Mouse (Mus musculus): ENCODE results near the gene Smim24. TPM values are rescaled to one million over a fixed set of nuclear protein-coding genes. Genes with fewer than 3 reads are reported as not detected.

Gene Smim24
- polyA plus RNA-seq, 1 experiment, result 3,612 TPM

- Histone ChIP-seq H3K27ac (ENCODE audit: control insufficient read depth, insufficient read depth, low read depth, low read length) (peak overlapping the region; percentile 56), H3K36me3 (ENCODE audit: control insufficient read depth, insufficient read depth, low read length) (no peaks in the 10 kb centered on the region), H3K4me1 (ENCODE audit: control insufficient read depth, insufficient read depth, low read length) (peaks cover 40% of the 10 kb centered on the region), H3K27me3 (ENCODE audit: control insufficient read depth, insufficient read depth, low read length) (no peaks in the 10 kb centered on the region), H3K4me3 (ENCODE audit: control insufficient read depth, low read depth, low read length) (no peak overlapping the region)
- TF ChIP-seq CTCF (IDR thresholded peaks at IDR 0.05; ENCODE audit: control insufficient read depth, insufficient read depth, insufficient replicate concordance, low read depth, low read length) (no peak), POLR2A (IDR thresholded peaks at IDR 0.05; ENCODE audit: control insufficient read depth, low read depth, low read length) (no peak)
Observed at GRCm38 (mm10) chr10:81415146-81415545, 22.3 kb downstream of the Smim24 start.

DNA sequence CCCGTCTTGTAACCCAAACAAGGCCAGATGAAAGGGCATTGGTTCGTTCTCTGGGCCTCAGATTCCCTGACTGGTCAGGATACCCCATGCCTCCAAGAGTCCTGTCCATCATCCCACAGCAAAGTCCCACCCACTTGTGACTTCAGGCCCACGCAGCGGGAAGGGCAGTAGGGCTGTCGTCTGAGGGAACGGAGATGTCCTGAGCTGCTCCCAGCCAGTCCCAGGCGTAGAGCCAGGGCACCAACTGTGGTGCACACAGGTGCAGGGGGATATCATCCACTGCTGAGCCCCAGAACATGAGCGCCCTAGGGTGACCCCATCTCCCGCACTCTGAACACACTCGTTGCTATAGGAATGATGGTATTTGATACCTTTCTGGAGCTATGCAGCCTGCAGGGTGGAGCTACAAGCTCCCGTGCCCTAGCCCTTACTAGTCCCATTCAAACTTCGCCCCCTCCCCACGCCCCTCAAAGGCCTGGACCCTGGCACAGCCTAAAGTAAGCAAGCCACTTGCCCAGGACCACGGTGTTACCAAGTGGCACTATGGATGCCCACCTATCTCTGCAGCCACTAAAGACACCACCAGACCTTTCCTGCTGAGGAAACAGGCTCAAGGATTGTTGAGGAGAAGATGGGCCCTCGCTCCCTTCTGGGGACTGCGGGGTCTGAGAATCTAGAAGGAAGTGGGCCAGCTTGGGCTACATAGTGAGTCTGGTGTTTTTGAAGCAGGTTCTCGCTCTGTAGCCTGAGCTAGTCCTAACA, 22.9 kb downstream of the Smim24 start:
- peak overlapping the region; percentile 39; the same call in 1 of the 2 replicates for H3K27ac ChIP-seq (ENCODE audit: control insufficient read depth, insufficient read depth, low read depth, low read length)
- no peaks in the 10 kb centered on the region for H3K36me3 ChIP-seq (ENCODE audit: control insufficient read depth, insufficient read depth, low read length)
- H3K4me1 ChIP-seq (ENCODE audit: control insufficient read depth, insufficient read depth, low read length), result peaks cover 43% of the 10 kb centered on the region
- no peaks in the 10 kb centered on the region for H3K27me3 ChIP-seq (ENCODE audit: control insufficient read depth, insufficient read depth, low read length)
- TF ChIP-seq POLR2A (IDR thresholded peaks at IDR 0.05; ENCODE audit: control insufficient read depth, low read depth, low read length) (no peak), CTCF (IDR thresholded peaks at IDR 0.05; ENCODE audit: control insufficient read depth, insufficient read depth, insufficient replicate concordance, low read depth, low read length) (no peak)
- H3K4me3 ChIP-seq (ENCODE audit: control insufficient read depth, low read depth, low read length), result no peak overlapping the region

- TF ChIP-seq POLR2A (IDR thresholded peaks at IDR 0.05; ENCODE audit: control insufficient read depth, low read depth, low read length), result no peak
- TF ChIP-seq CTCF (IDR thresholded peaks at IDR 0.05; ENCODE audit: control insufficient read depth, insufficient read depth, insufficient replicate concordance, low read depth, low read length), result peak; percentile 49; the same call in 1 of the 2 replicates
- peaks cover 43% of the 10 kb centered on the region for H3K4me1 ChIP-seq (ENCODE audit: control insufficient read depth, insufficient read depth, low read length)
- H3K27ac ChIP-seq (ENCODE audit: control insufficient read depth, insufficient read depth, low read depth, low read length), result no peak overlapping the region
- H3K27me3 ChIP-seq (ENCODE audit: control insufficient read depth, insufficient read depth, low read length), result no peaks in the 10 kb centered on the region
- H3K36me3 ChIP-seq (ENCODE audit: control insufficient read depth, insufficient read depth, low read length), result no peaks in the 10 kb centered on the region
- H3K4me3 ChIP-seq (ENCODE audit: control insufficient read depth, low read depth, low read length), result peak overlapping the region; percentile 44
Observed at GRCm38 (mm10) chr10:81416581-81417226, 23.9 kb downstream of the Smim24 start.

GRCm38 (mm10) chr10:81417227-81418215, 24.7 kb downstream of the Smim24 start:
- TF ChIP-seq POLR2A (IDR thresholded peaks at IDR 0.05; ENCODE audit: control insufficient read depth, low read depth, low read length) (no peak), CTCF (IDR thresholded peaks at IDR 0.05; ENCODE audit: control insufficient read depth, insufficient read depth, insufficient replicate concordance, low read depth, low read length) (no peak)
- H3K36me3 ChIP-seq (ENCODE audit: control insufficient read depth, insufficient read depth, low read length), result no peaks in the 10 kb centered on the region
- H3K4me3 ChIP-seq (ENCODE audit: control insufficient read depth, low read depth, low read length), result no peak overlapping the region
- peaks cover 38% of the 10 kb centered on the region for H3K4me1 ChIP-seq (ENCODE audit: control insufficient read depth, insufficient read depth, low read length)
- no peaks in the 10 kb centered on the region for H3K27me3 ChIP-seq (ENCODE audit: control insufficient read depth, insufficient read depth, low read length)
- H3K27ac ChIP-seq (ENCODE audit: control insufficient read depth, insufficient read depth, low read depth, low read length), result no peak overlapping the region

DNA sequence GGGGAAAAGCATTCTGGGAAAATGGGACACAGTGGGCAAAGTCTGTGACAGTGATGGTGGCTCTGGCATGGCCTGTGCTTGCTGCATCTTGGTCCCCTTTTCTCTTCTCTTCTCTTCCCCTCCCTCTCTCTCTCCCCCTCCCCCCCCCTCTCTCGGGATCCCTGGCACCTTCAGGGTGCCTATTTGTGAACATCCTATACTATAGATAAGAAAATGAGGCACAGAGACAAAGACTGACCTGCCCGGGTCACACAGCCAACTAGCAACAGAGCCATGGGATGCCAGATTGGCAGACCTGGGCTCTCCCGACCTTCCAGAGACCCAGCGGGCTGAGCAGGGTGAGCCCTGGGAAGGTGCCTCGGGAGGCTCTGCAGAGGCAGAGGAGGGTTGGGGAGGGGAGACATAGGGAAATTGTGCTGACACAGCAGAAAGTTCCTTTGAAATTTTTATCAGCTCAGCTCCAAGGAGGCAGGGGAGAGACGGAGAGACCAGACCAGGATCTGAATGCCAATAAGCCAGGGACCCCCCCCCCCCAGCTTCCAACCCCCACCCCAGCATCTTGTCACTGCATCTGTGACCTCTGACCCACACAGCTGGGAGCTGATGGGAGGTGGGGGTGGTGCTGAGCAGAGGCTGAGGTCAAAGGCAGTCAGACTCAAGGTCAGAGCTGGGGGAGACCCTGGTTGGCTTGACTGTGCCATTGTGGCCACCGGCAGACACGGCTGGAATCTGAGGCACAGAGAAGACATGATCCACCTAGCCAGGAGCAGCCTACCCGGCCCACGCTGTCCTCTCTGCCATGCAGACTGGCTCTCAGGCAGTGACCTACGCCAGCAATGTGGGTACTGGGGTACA, 25.6 kb downstream of the Smim24 start:
- TF ChIP-seq POLR2A (IDR thresholded peaks at IDR 0.05; ENCODE audit: control insufficient read depth, low read depth, low read length), result no peak
- Histone ChIP-seq H3K27ac (ENCODE audit: control insufficient read depth, insufficient read depth, low read depth, low read length) (peak overlapping the region; percentile 12; the same call in 1 of the 2 replicates), H3K4me3 (ENCODE audit: control insufficient read depth, low read depth, low read length) (peak overlapping the region; percentile 78), H3K36me3 (ENCODE audit: control insufficient read depth, insufficient read depth, low read length) (no peaks in the 10 kb centered on the region), H3K27me3 (ENCODE audit: control insufficient read depth, insufficient read depth, low read length) (no peaks in the 10 kb centered on the region), H3K4me1 (ENCODE audit: control insufficient read depth, insufficient read depth, low read length) (peaks cover 33% of the 10 kb centered on the region)

- Histone ChIP-seq H3K27me3 (ENCODE audit: control insufficient read depth, insufficient read depth, low read length) (no peaks in the 10 kb centered on the region), H3K36me3 (ENCODE audit: control insufficient read depth, insufficient read depth, low read length) (no peaks in the 10 kb centered on the region), H3K4me1 (ENCODE audit: control insufficient read depth, insufficient read depth, low read length) (peaks cover 33% of the 10 kb centered on the region), H3K4me3 (ENCODE audit: control insufficient read depth, low read depth, low read length) (peak overlapping the region; percentile 78), H3K27ac (ENCODE audit: control insufficient read depth, insufficient read depth, low read depth, low read length) (peak overlapping the region; percentile 46; the same call in 1 of the 2 replicates)
- TF ChIP-seq POLR2A (IDR thresholded peaks at IDR 0.05; ENCODE audit: control insufficient read depth, low read depth, low read length) (peak; percentile 60; the same call in 1 of the 2 replicates), CTCF (IDR thresholded peaks at IDR 0.05; ENCODE audit: control insufficient read depth, insufficient read depth, insufficient replicate concordance, low read depth, low read length) (no peak)
Observed at GRCm38 (mm10) chr10:81419111-81419928, 26.5 kb downstream of the Smim24 start.
